Comparison of ENCODE assay signal across 8 mouse cellular contexts in genomic region chr17:3081512-3082100, GRCm38 (mm10). TPM values are rescaled to one million over a fixed set of nuclear protein-coding genes. Genes with fewer than 3 reads are reported as not detected.
DNase-seq lines count a peak whose midpoint lies in the region; ATAC-seq and TF ChIP-seq lines count a peak whose summit lies in the region.
"Not testable (repeated sequence)": the region's sequence is repeated elsewhere in the genome, so short reads cannot be mapped to it uniquely, and the experiment has no call there.

No protein-coding gene starts in this region.

- H3K4me3 ChIP-seq in embryonic facial prominence, embryonic 13.5 days; hindbrain, postnatal 0 days (ENCODE audit: low read length); liver, postnatal 0 days (ENCODE audit: low read depth, low read length); stomach, embryonic 15.5 days (replicated peaks): not testable (repeated sequence)

- H3K9ac ChIP-seq in embryonic facial prominence, embryonic 13.5 days; hindbrain, postnatal 0 days (replicated peaks; ENCODE audit: low read length); liver, postnatal 0 days (replicated peaks); stomach, embryonic 15.5 days: not testable (repeated sequence)

- peak; percentile 59 for ATAC-seq in embryonic facial prominence, embryonic 13.5 days (ENCODE audit: insufficient number of reproducible peaks, insufficient read depth, low FRiP score, low TSS enrichment, low read depth)
- ATAC-seq in hindbrain, postnatal 0 days, result peak; percentile 46
- ATAC-seq in liver, postnatal 0 days, result peak; percentile 20
- peak; percentile 25 for ATAC-seq in monocyte, adult 5-6 weeks (replicated peaks; ENCODE audit: insufficient number of reproducible peaks, low FRiP score, low TSS enrichment, poor library complexity, severe bottlenecking)
- peak; percentile 41 for ATAC-seq in stomach, embryonic 15.5 days (ENCODE audit: insufficient read depth, low FRiP score, low read depth)

- peak; percentile 74 to 87 for DNase-seq in B cell, adult 2 months
- DNase-seq in heart, adult 18-20 months, result peak; percentile 73 to 87
- DNase-seq in hindbrain, postnatal 0 days (ENCODE audit: low spot score); liver, postnatal 0 days: not testable (repeated sequence)
- DNase-seq in layer of hippocampus, postnatal 14 days (ENCODE audit: low spot score in 2 of 2), result peak; percentile 92 to 97

- TF ChIP-seq EP300 in liver, postnatal 0 days (IDR thresholded peaks at IDR 0.05; ENCODE audit: low read depth), result not testable (repeated sequence)

- H3K27ac ChIP-seq in embryonic facial prominence, embryonic 13.5 days; hindbrain, postnatal 0 days; liver, postnatal 0 days (ENCODE audit: low read depth); stomach, embryonic 15.5 days: not testable (repeated sequence)

- not testable (repeated sequence) for TF ChIP-seq CTCF in hindbrain, postnatal 0 days (IDR thresholded peaks at IDR 0.05; ENCODE audit: low read depth); liver, postnatal 0 days (IDR thresholded peaks at IDR 0.05; ENCODE audit: low read depth)

- 75% methylated on average over 3 of the region's 3 CpGs for WGBS in embryonic facial prominence, embryonic 13.5 days
- 77% methylated on average over 2 of the region's 3 CpGs for WGBS in hindbrain, postnatal 0 days
- WGBS in liver, postnatal 0 days (ENCODE audit: insufficient replicate concordance), result 74% methylated on average over 2 of the region's 3 CpGs
- 72% methylated on average over 3 of the region's 3 CpGs for WGBS in stomach, embryonic 15.5 days

- not testable (repeated sequence) for H3K27me3 ChIP-seq in embryonic facial prominence, embryonic 13.5 days; hindbrain, postnatal 0 days (ENCODE audit: insufficient read depth, low read length); liver, postnatal 0 days (ENCODE audit: insufficient read depth, low read length); stomach, embryonic 15.5 days (replicated peaks)

- not testable (repeated sequence) for H3K9me3 ChIP-seq in embryonic facial prominence, embryonic 13.5 days; hindbrain, postnatal 0 days (ENCODE audit: low read length); liver, postnatal 0 days (ENCODE audit: low read length); stomach, embryonic 15.5 days

- H3K4me2 ChIP-seq in embryonic facial prominence, embryonic 13.5 days; hindbrain, postnatal 0 days (ENCODE audit: low read depth, low read length); liver, postnatal 0 days (ENCODE audit: low read depth, low read length); stomach, embryonic 15.5 days: not testable (repeated sequence)

- not testable (repeated sequence) for H3K4me1 ChIP-seq in embryonic facial prominence, embryonic 13.5 days; hindbrain, postnatal 0 days (ENCODE audit: insufficient read depth, low read length); liver, postnatal 0 days (ENCODE audit: insufficient read depth); stomach, embryonic 15.5 days

- not testable (repeated sequence) for H3K36me3 ChIP-seq in embryonic facial prominence, embryonic 13.5 days; hindbrain, postnatal 0 days (ENCODE audit: insufficient read depth, low read length); liver, postnatal 0 days (replicated peaks; ENCODE audit: insufficient read depth, low read length); stomach, embryonic 15.5 days

RNA-seq across cellular contexts. Expression of gene Scaf8, which starts 33.2 kb away (rescaled TPM):
- 22.7 and 22.8 TPM in 2 replicates for polyA plus RNA-seq in embryonic facial prominence, embryonic 13.5 days (2015; fragmentation: Nextera tagmentation; extraction: Ambion mirVana)
- 10 to 100 TPM; 28.4 to 32.1 TPM for total RNA-seq in heart, adult 18-20 months (2021)
- total RNA-seq in hindbrain, postnatal 0 days (2014; rRNA removed), result 38.9 and 42.8 TPM in 2 replicates
- 15.1 and 15.6 TPM in 2 replicates for polyA plus RNA-seq in hindbrain, postnatal 0 days (2015; fragmentation: Nextera tagmentation; extraction: Ambion mirVana)
- total RNA-seq in layer of hippocampus, postnatal 14 days (2021), result 10 to 100 TPM; 57.3 to 57.6 TPM
- polyA plus RNA-seq in liver, postnatal 0 days (2015; fragmentation: Nextera tagmentation; extraction: Ambion mirVana), result 4.2 and 4.5 TPM in 2 replicates
- total RNA-seq in monocyte, adult 5-6 weeks (2017), result 49.7 to 91.4 TPM (median 50.3 TPM) in 3 replicates
- polyA plus RNA-seq in stomach, embryonic 15.5 days (2015; fragmentation: Nextera tagmentation; extraction: Ambion mirVana), result 16.1 and 18.0 TPM in 2 replicates
